Mouse (Mus musculus): Measurements from ENCODE around the gene Lsm4. TPM values are rescaled to one million over a fixed set of nuclear protein-coding genes. Genes with fewer than 3 reads are reported as not detected.

The Lsm4 gene
- polyA plus RNA-seq, 1 experiment from 2014 or later = 214 TPM

- Histone ChIP-seq H3K9me3 (no peaks in the 10 kb centered on the region), H3K27me3 (no peaks in the 10 kb centered on the region), H3K27ac (replicated peaks) (peak within 1 kb of the TSS; percentile 99), H3K4me3 (peak within 1 kb of the TSS; percentile 97), H3K4me1 (replicated peaks) (peaks cover 63% of the 10 kb centered on the region), H3K36me3 (peaks cover 16% of the 10 kb centered on the region), H3K4me2 (peak within 1 kb of the TSS; percentile 89), H3K9ac (peak within 1 kb of the TSS; percentile 100)
- peak; percentile 88 for ATAC-seq (ENCODE audit: low read depth)
- under 1% methylated on average over 69 of the region's 69 CpGs for WGBS
Observed at GRCm38 (mm10) chr8:70698310-70699109, 25.5 kb downstream of the Lsm4 start, which contains the start of gene Jund. Gene Jund, plus strand, starts transcription at chr8:70698949.

GRCm38 (mm10) chr8:70699116-70699833, 26.2 kb downstream of the Lsm4 start:
- H3K27ac ChIP-seq (replicated peaks) = peak overlapping the region; percentile 99
- no peaks in the 10 kb centered on the region for H3K9me3 ChIP-seq
- peak overlapping the region; percentile 100 for H3K9ac ChIP-seq
- peaks cover 71% of the 10 kb centered on the region for H3K4me1 ChIP-seq (replicated peaks)
- peaks cover 23% of the 10 kb centered on the region for H3K36me3 ChIP-seq
- peak overlapping the region; percentile 89 for H3K4me2 ChIP-seq
- H3K4me3 ChIP-seq = peak overlapping the region; percentile 97
- peak; percentile 25 for ATAC-seq (ENCODE audit: low read depth)
- H3K27me3 ChIP-seq = no peaks in the 10 kb centered on the region
- under 1% methylated on average over 89 of the region's 89 CpGs for WGBS

- Histone ChIP-seq H3K27ac (replicated peaks) (peak overlapping the region; percentile 99), H3K9ac (peak overlapping the region; percentile 100), H3K9me3 (no peaks in the 10 kb centered on the region), H3K4me2 (peak overlapping the region; percentile 89), H3K36me3 (peaks cover 24% of the 10 kb centered on the region), H3K4me1 (replicated peaks) (peaks cover 70% of the 10 kb centered on the region), H3K4me3 (peak overlapping the region; percentile 97), H3K27me3 (no peaks in the 10 kb centered on the region)
- WGBS = 1% methylated on average over 58 of the region's 59 CpGs
- 0 out of 2 replicates have a peak, but pooled peaks have one; percentile 4 for ATAC-seq (ENCODE audit: low read depth)
Observed at GRCm38 (mm10) chr8:70699834-70700554, 26.9 kb downstream of the Lsm4 start.

GRCm38 (mm10) chr8:70700555-70700922, 27.5 kb downstream of the Lsm4 start:
- Histone ChIP-seq H3K4me3 (peak overlapping the region; percentile 97), H3K27me3 (no peaks in the 10 kb centered on the region), H3K9me3 (no peaks in the 10 kb centered on the region), H3K4me2 (peak overlapping the region; percentile 89), H3K27ac (replicated peaks) (peak overlapping the region; percentile 99), H3K4me1 (replicated peaks) (peaks cover 65% of the 10 kb centered on the region), H3K9ac (peak overlapping the region; percentile 100), H3K36me3 (peaks cover 24% of the 10 kb centered on the region)
- ATAC-seq (ENCODE audit: low read depth) = peak; percentile 25
- WGBS = 0% methylated on average over 19 of the region's 20 CpGs

GRCm38 (mm10) chr8:70701048-70701981, 28.3 kb downstream of the Lsm4 start:
- Histone ChIP-seq H3K27ac (replicated peaks) (peak overlapping the region; percentile 99), H3K9ac (peak overlapping the region; percentile 100), H3K27me3 (no peaks in the 10 kb centered on the region), H3K4me1 (replicated peaks) (peaks cover 57% of the 10 kb centered on the region), H3K36me3 (peaks cover 24% of the 10 kb centered on the region), H3K9me3 (no peaks in the 10 kb centered on the region), H3K4me3 (peak overlapping the region; percentile 97), H3K4me2 (peak overlapping the region; percentile 89)
- WGBS = 53% methylated on average over 10 of the region's 10 CpGs
- no peak for ATAC-seq (ENCODE audit: low read depth)

- Histone ChIP-seq H3K4me2 (peak overlapping the region; percentile 89), H3K27ac (replicated peaks) (0 out of 2 replicates have a peak overlapping the region, but pooled peaks have one; percentile 24), H3K36me3 (peaks cover 24% of the 10 kb centered on the region), H3K4me1 (replicated peaks) (peaks cover 48% of the 10 kb centered on the region), H3K9ac (peak overlapping the region; percentile 100), H3K4me3 (peak overlapping the region; percentile 97), H3K27me3 (no peaks in the 10 kb centered on the region), H3K9me3 (no peaks in the 10 kb centered on the region)
- no peak for ATAC-seq (ENCODE audit: low read depth)
- 86% methylated on average over 2 of the region's 2 CpGs for WGBS
Observed at GRCm38 (mm10) chr8:70701982-70702841, 29.2 kb downstream of the Lsm4 start.

GRCm38 (mm10) chr8:70702842-70703182, 29.8 kb downstream of the Lsm4 start:
- WGBS = 87% methylated on average over 3 of the region's 3 CpGs
- ATAC-seq (ENCODE audit: low read depth) = no peak
- peaks cover 24% of the 10 kb centered on the region for H3K36me3 ChIP-seq
- H3K27me3 ChIP-seq = no peaks in the 10 kb centered on the region
- H3K9ac ChIP-seq = peak overlapping the region; percentile 100
- H3K4me3 ChIP-seq = peak overlapping the region; percentile 97; the same call in 1 of the 2 replicates
- 0 out of 2 replicates have a peak overlapping the region, but pooled peaks have one; percentile 24 for H3K27ac ChIP-seq (replicated peaks)
- no peaks in the 10 kb centered on the region for H3K9me3 ChIP-seq
- peaks cover 42% of the 10 kb centered on the region for H3K4me1 ChIP-seq (replicated peaks)
- peak overlapping the region; percentile 89 for H3K4me2 ChIP-seq

GRCm38 (mm10) chr8:70703287-70703686, 30.2 kb downstream of the Lsm4 start, which contains the start of gene Iqcn:
Gene Iqcn, plus strand, starts transcription at chr8:70703457.
- Histone ChIP-seq H3K36me3 (peaks cover 24% of the 10 kb centered on the region), H3K4me1 (replicated peaks) (peaks cover 38% of the 10 kb centered on the region), H3K27me3 (no peaks in the 10 kb centered on the region), H3K4me3 (peak within 1 kb of the TSS; percentile 97), H3K9ac (peak within 1 kb of the TSS; percentile 100), H3K27ac (replicated peaks) (0 out of 2 replicates have a peak within 1 kb of the TSS, but pooled peaks have one; percentile 24), H3K9me3 (no peaks in the 10 kb centered on the region), H3K4me2 (peak within 1 kb of the TSS; percentile 89)
- WGBS = 89% methylated on average over 3 of the region's 3 CpGs
- no peak for ATAC-seq (ENCODE audit: low read depth)

- H3K9ac ChIP-seq = no peak overlapping the region
- H3K36me3 ChIP-seq = peaks cover 17% of the 10 kb centered on the region
- H3K4me2 ChIP-seq = no peak overlapping the region
- H3K4me1 ChIP-seq (replicated peaks) = peaks cover 11% of the 10 kb centered on the region
- 91% methylated on average over 14 of the region's 14 CpGs for WGBS
- no peak overlapping the region for H3K4me3 ChIP-seq
- H3K27me3 ChIP-seq = no peaks in the 10 kb centered on the region
- H3K27ac ChIP-seq (replicated peaks) = no peak overlapping the region
- H3K9me3 ChIP-seq = no peaks in the 10 kb centered on the region
- ATAC-seq (ENCODE audit: low read depth) = no peak
Observed at GRCm38 (mm10) chr8:70708281-70708680, 35.2 kb downstream of the Lsm4 start.

- Histone ChIP-seq H3K27ac (replicated peaks) (no peak overlapping the region), H3K9me3 (no peaks in the 10 kb centered on the region), H3K36me3 (0 out of 2 replicates have a peak, but pooled peaks cover 6% of the 10 kb centered on the region), H3K27me3 (no peaks in the 10 kb centered on the region), H3K4me3 (no peak overlapping the region), H3K4me1 (replicated peaks) (no peaks in the 10 kb centered on the region), H3K9ac (no peak overlapping the region), H3K4me2 (no peak overlapping the region)
- WGBS = 93% methylated on average over 9 of the region's 9 CpGs
- ATAC-seq (ENCODE audit: low read depth) = no peak
Observed at GRCm38 (mm10) chr8:70709794-70710193, 36.7 kb downstream of the Lsm4 start.
